Mouse (Mus musculus): Measurements from ENCODE around the gene Amd1.
A peak's percentile ranks its signal among the peaks of the same experiment; 100 is the strongest.

Gene Amd1

GRCm38 (mm10) chr10:40250969-40251368 is 51.0 kb downstream of the Amd1 start:
- no peak for DNase-seq (ENCODE audit: low spot score)

GRCm38 (mm10) chr10:40249625-40250024 is 52.4 kb downstream of the Amd1 start:
- DNase-seq (ENCODE audit: low spot score), result no peak

GRCm38 (mm10) chr10:40247166-40247716 is 54.7 kb downstream of the Amd1 start:
- no peak for DNase-seq (ENCODE audit: low spot score)

GRCm38 (mm10) chr10:40246374-40247165 is 55.4 kb downstream of the Amd1 start, which contains the start of gene Rpf2:
Gene Rpf2 (minus strand): TSS chr10:40247036.
- DNase-seq (ENCODE audit: low spot score), result peak; percentile 85

- no peak for DNase-seq (ENCODE audit: low spot score)
Measured at GRCm38 (mm10) chr10:40237826-40238225, 64.2 kb downstream of the Amd1 start.

Data from T-cell, adult 2 months (primary cell).